Mouse (Mus musculus) hindbrain, embryonic 13.5 days (tissue): ENCODE measurements around the gene Kctd2. TPM values are rescaled to one million over a fixed set of nuclear protein-coding genes. Genes with fewer than 3 reads are reported as not detected.

Experiments used
- ATAC-seq: fragments of 200-750 bp; cut with Nextera tagmentation; 2 replicates; pipeline ENCODE4 v1.8.0; 2017; ENCODE audit warnings: moderate TSS enrichment; ENCODE audit not compliant: low FRiP score
- H3K27ac ChIP-seq: fragments of 300-500 bp; sonication (generic); 2 replicates; pipeline ENCODE4 v1.5.1; 2015; ENCODE audit warnings: inconsistent platforms, mild to moderate bottlenecking, moderate library complexity
- H3K27me3 ChIP-seq: fragments of 300-500 bp; sonication (generic); 2 replicates; pipeline ENCODE4 v1.6.1; 2015; ENCODE audit warnings: mild to moderate bottlenecking, inconsistent platforms
- H3K36me3 ChIP-seq: fragments of 300-500 bp; sonication (generic); 2 replicates; pipeline ENCODE4 v1.6.1; 2015; ENCODE audit warnings: mild to moderate bottlenecking, inconsistent platforms
- H3K4me1 ChIP-seq: fragments of 300-500 bp; sonication (generic); replicated peaks from 2 replicates; pipeline ENCODE4 v1.6.1; 2015; ENCODE audit warnings: inconsistent platforms
- H3K4me2 ChIP-seq: fragments of 300-500 bp; sonication (generic); 2 replicates; pipeline ENCODE4 v1.6.1; 2015; ENCODE audit warnings: inconsistent platforms, mild to moderate bottlenecking, moderate library complexity
- H3K4me3 ChIP-seq: fragments of 300-500 bp; sonication (generic); 2 replicates; pipeline ENCODE4 v1.5.1; 2015; ENCODE audit warnings: mild to moderate bottlenecking, inconsistent platforms
- H3K9ac ChIP-seq: fragments of 300-500 bp; sonication (generic); 2 replicates; pipeline ENCODE4 v1.6.1; 2015; ENCODE audit warnings: mild to moderate bottlenecking, inconsistent platforms
- H3K9me3 ChIP-seq: fragments of 300-500 bp; sonication (generic); 2 replicates; pipeline ENCODE4 v1.6.1; 2016; ENCODE audit warnings: inconsistent platforms
- WGBS: fragments of 180-500 bp; shearing (Covaris S2); methylation state at CpG from one replicate; pipeline ENCODE4 v1.1.7; 2015; 5-methylcytosine and 5-hydroxymethylcytosine counted together
- microRNA-seq: library from miRNA; unstranded; fragments of <30 nt; microRNA quantifications from one replicate; pipeline ENCODE4, GENCODE M21; 2016
- polyA plus RNA-seq: library from polyadenylated mRNA; unstranded; fragments of >200 nt; fragmentation: Nextera tagmentation; extraction: Ambion mirVana; gene quantifications from 2 replicates; pipeline ENCODE4 v1.2.1, GENCODE M21; 2015

Kctd2 gene
- polyA plus RNA-seq, 1 experiment from 2014 or later = 22.2 TPM

DNA sequence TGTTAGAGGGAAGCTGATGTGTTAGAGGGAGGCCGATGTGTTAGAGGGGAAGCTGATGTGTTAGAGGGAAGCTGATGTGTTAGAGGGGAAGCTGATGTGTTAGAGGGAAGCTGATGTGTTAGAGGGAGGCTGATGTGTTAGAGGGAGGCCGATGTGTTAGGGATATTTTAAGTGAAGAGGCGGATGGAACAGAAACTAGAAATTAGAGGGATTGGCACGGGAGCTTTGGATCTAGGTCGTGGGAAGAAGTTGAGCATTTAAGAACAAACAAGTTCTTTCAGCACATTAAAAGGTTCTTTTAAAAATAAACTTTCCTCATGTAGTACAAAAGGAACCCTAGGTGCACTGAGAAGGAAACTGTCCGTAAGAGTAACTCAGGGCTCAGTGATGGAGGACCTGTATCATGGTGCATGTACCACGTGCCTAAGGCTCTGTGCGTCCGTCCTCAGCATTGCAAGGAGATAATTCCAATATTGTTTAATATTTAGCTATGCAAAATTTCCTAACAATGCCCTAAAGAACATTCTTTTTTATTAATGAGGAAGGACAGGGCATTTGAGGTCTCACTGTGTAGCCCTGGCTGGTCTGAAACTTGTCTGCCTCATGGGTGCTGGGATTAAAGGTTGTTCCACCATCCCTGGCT, 58.5 kb downstream of the Kctd2 start:
- no peak for ATAC-seq
- no peak overlapping the region for H3K9ac ChIP-seq
- 85% methylated on average over 9 of the region's 9 CpGs for WGBS

More for the DNA sequence above, 58.5 kb downstream of the Kctd2 start:
- H3K4me3 ChIP-seq = no peak overlapping the region
- H3K36me3 ChIP-seq = peaks cover 13% of the 10 kb centered on the region
- no peak overlapping the region for H3K4me2 ChIP-seq
- H3K27ac ChIP-seq = no peak overlapping the region
- peaks cover 33% of the 10 kb centered on the region for H3K4me1 ChIP-seq
- no peaks in the 10 kb centered on the region for H3K27me3 ChIP-seq
- H3K9me3 ChIP-seq = no peaks in the 10 kb centered on the region

Small RNAs within 50 kb of the gene (microRNA-seq; reads per million reads assigned to microRNA genes)
- not detected for gene Mir3968

Other genes starting within 250 kb of the Kctd2 start
- gene Tmem104, start 232.6 kb upstream of the Kctd2 start, polyA plus RNA-seq = 11.2 and 12.1 TPM in 2 replicates
- gene Nat9, start 232.3 kb upstream of the Kctd2 start, polyA plus RNA-seq = 21.5 and 22.0 TPM in 2 replicates
- 0.22 TPM in 2 replicates for gene Grin2c, start 152.9 kb upstream of the Kctd2 start, polyA plus RNA-seq
- 18.1 and 20.8 TPM in 2 replicates for gene Fdxr, start 143.1 kb upstream of the Kctd2 start, polyA plus RNA-seq
- gene Fads6, start 122.5 kb upstream of the Kctd2 start, polyA plus RNA-seq = 0.73 and 0.79 TPM in 2 replicates
- gene Otop2, start 113.0 kb upstream of the Kctd2 start, polyA plus RNA-seq = not detected in 2 replicates
- 0.06 and 0.14 TPM in 2 replicates for gene Ush1g, start 98.1 kb upstream of the Kctd2 start, polyA plus RNA-seq
- gene Otop3, start 85.4 kb upstream of the Kctd2 start, polyA plus RNA-seq = 1.00 and 1.1 TPM in 2 replicates
- 41.8 and 42.9 TPM in 2 replicates for gene Hid1, start 52.4 kb upstream of the Kctd2 start, polyA plus RNA-seq
- gene Cdr2l, start 38.2 kb upstream of the Kctd2 start, polyA plus RNA-seq = 22.4 and 23.2 TPM in 2 replicates
- 196 and 205 TPM in 2 replicates for gene Mrpl58, start 16.4 kb upstream of the Kctd2 start, polyA plus RNA-seq
- 945 and 956 TPM in 2 replicates for gene Atp5h, start 166 bp upstream of the Kctd2 start, polyA plus RNA-seq
- gene Trim80, start 20.4 kb downstream of the Kctd2 start, polyA plus RNA-seq = not detected in 2 replicates
- 0.19 TPM in 1 of 2 replicates, not detected in the other for gene Slc16a5, start 42.3 kb downstream of the Kctd2 start, polyA plus RNA-seq
- gene Armc7, start 55.5 kb downstream of the Kctd2 start, polyA plus RNA-seq = 16.9 and 18.0 TPM in 2 replicates
- gene Nt5c, start 71.7 kb downstream of the Kctd2 start, polyA plus RNA-seq = 104 and 105 TPM in 2 replicates
- 1,452 and 1,454 TPM in 2 replicates for gene Jpt1, start 94.3 kb downstream of the Kctd2 start, polyA plus RNA-seq
- gene Sumo2, start 116.1 kb downstream of the Kctd2 start, polyA plus RNA-seq = 1,174 and 1,182 TPM in 2 replicates
- gene Nup85, start 144.3 kb downstream of the Kctd2 start, polyA plus RNA-seq = 109 and 110 TPM in 2 replicates
- gene Mrps7, start 183.8 kb downstream of the Kctd2 start, polyA plus RNA-seq = 76.0 and 81.3 TPM in 2 replicates
- 33.6 and 35.6 TPM in 2 replicates for gene Gga3, start 183.9 kb downstream of the Kctd2 start, polyA plus RNA-seq
- 11.3 and 11.5 TPM in 2 replicates for gene Mif4gd, start 192.8 kb downstream of the Kctd2 start, polyA plus RNA-seq
- gene Slc25a19, start 208.2 kb downstream of the Kctd2 start, polyA plus RNA-seq = 35.6 and 41.1 TPM in 2 replicates